Mouse (Mus musculus): ENCODE data around the gene Cabp2. TPM values are rescaled to one million over a fixed set of nuclear protein-coding genes. Genes with fewer than 3 reads are reported as not detected.
"Not testable (repeated sequence)": the region's sequence is repeated elsewhere in the genome, so short reads cannot be mapped to it uniquely, and the experiment has no call there.

Gene Cabp2
- polyA plus RNA-seq, 1 experiment from 2014 or later, result not detected

- H3K27me3 ChIP-seq (ENCODE audit: control insufficient read depth, insufficient read depth, low read length), result no peaks in the 10 kb centered on the region
- no peak overlapping the region for H3K9ac ChIP-seq (ENCODE audit: low read length)
- H3K4me2 ChIP-seq (replicated peaks; ENCODE audit: low read depth), result no peak overlapping the region
- WGBS, result 64% methylated on average over 6 of the region's 6 CpGs
- no peaks in the 10 kb centered on the region for H3K9me3 ChIP-seq (ENCODE audit: control insufficient read depth, low read length)
- DNase-seq (ENCODE audit: low spot score) (no peak), ATAC-seq (ENCODE audit: low FRiP score, low TSS enrichment) (0 out of 2 replicates have a peak, but pooled peaks have one; percentile 71)
- TF ChIP-seq EP300 (optimal IDR thresholded peaks at IDR 0.05) (no peak), CTCF (IDR thresholded peaks at IDR 0.05; ENCODE audit: low read depth) (no peak)
- no peak overlapping the region for H3K27ac ChIP-seq (replicated peaks)
- H3K36me3 ChIP-seq (ENCODE audit: control insufficient read depth, insufficient read depth, low read length), result no peaks in the 10 kb centered on the region
- H3K4me1 ChIP-seq (replicated peaks; ENCODE audit: control insufficient read depth, insufficient read depth), result no peaks in the 10 kb centered on the region
- no peak overlapping the region for H3K4me3 ChIP-seq (ENCODE audit: low read depth, low read length)
Measured at GRCm38 (mm10) chr19:4066280-4066679, 15.1 kb upstream of the Cabp2 start.

GRCm38 (mm10) chr19:4066877-4067276, 14.5 kb upstream of the Cabp2 start:
- Histone ChIP-seq H3K27ac (replicated peaks) (no peak overlapping the region), H3K9ac (ENCODE audit: low read length) (no peak overlapping the region), H3K4me2 (replicated peaks; ENCODE audit: low read depth) (no peak overlapping the region), H3K36me3 (ENCODE audit: control insufficient read depth, insufficient read depth, low read length) (no peaks in the 10 kb centered on the region), H3K27me3 (ENCODE audit: control insufficient read depth, insufficient read depth, low read length) (no peaks in the 10 kb centered on the region), H3K4me3 (ENCODE audit: low read depth, low read length) (no peak overlapping the region), H3K9me3 (ENCODE audit: control insufficient read depth, low read length) (no peaks in the 10 kb centered on the region), H3K4me1 (replicated peaks; ENCODE audit: control insufficient read depth, insufficient read depth) (no peaks in the 10 kb centered on the region)
- ATAC-seq (ENCODE audit: low FRiP score, low TSS enrichment) (peak; percentile 42; the same call in 1 of the 2 replicates), DNase-seq (ENCODE audit: low spot score) (no peak)
- TF ChIP-seq CTCF (IDR thresholded peaks at IDR 0.05; ENCODE audit: low read depth), result no peak
- TF ChIP-seq EP300 (optimal IDR thresholded peaks at IDR 0.05), result no peak

- not testable (repeated sequence) for H3K36me3 ChIP-seq (ENCODE audit: control insufficient read depth, insufficient read depth, low read length); ATAC-seq (ENCODE audit: low FRiP score, low TSS enrichment); H3K4me1 ChIP-seq (replicated peaks; ENCODE audit: control insufficient read depth, insufficient read depth); H3K4me2 ChIP-seq (replicated peaks; ENCODE audit: low read depth); H3K9ac ChIP-seq (ENCODE audit: low read length); DNase-seq (ENCODE audit: low spot score); H3K9me3 ChIP-seq (ENCODE audit: control insufficient read depth, low read length); H3K27ac ChIP-seq (replicated peaks); H3K27me3 ChIP-seq (ENCODE audit: control insufficient read depth, insufficient read depth, low read length); H3K4me3 ChIP-seq (ENCODE audit: low read depth, low read length)
- 74% methylated on average over 2 of the region's 2 CpGs for WGBS
Measured at GRCm38 (mm10) chr19:4068242-4068641, 13.1 kb upstream of the Cabp2 start.

GRCm38 (mm10) chr19:4068717-4069410, 12.5 kb upstream of the Cabp2 start:
- no peak overlapping the region for H3K9ac ChIP-seq (ENCODE audit: low read length)
- 51% methylated on average over 15 of the region's 15 CpGs for WGBS
- no peak overlapping the region for H3K27ac ChIP-seq (replicated peaks)
- TF ChIP-seq CTCF (IDR thresholded peaks at IDR 0.05; ENCODE audit: low read depth), result no peak
- TF ChIP-seq EP300 (optimal IDR thresholded peaks at IDR 0.05), result no peak
- H3K9me3 ChIP-seq (ENCODE audit: control insufficient read depth, low read length), result no peaks in the 10 kb centered on the region
- ATAC-seq (ENCODE audit: low FRiP score, low TSS enrichment) (no peak), DNase-seq (ENCODE audit: low spot score) (no peak)
- H3K36me3 ChIP-seq (ENCODE audit: control insufficient read depth, insufficient read depth, low read length), result no peaks in the 10 kb centered on the region
- no peak overlapping the region for H3K4me3 ChIP-seq (ENCODE audit: low read depth, low read length)
- H3K4me2 ChIP-seq (replicated peaks; ENCODE audit: low read depth), result no peak overlapping the region
- no peaks in the 10 kb centered on the region for H3K27me3 ChIP-seq (ENCODE audit: control insufficient read depth, insufficient read depth, low read length)
- no peaks in the 10 kb centered on the region for H3K4me1 ChIP-seq (replicated peaks; ENCODE audit: control insufficient read depth, insufficient read depth)

- Histone ChIP-seq H3K9ac (ENCODE audit: low read length) (no peak overlapping the region), H3K4me1 (replicated peaks; ENCODE audit: control insufficient read depth, insufficient read depth) (no peaks in the 10 kb centered on the region), H3K4me3 (ENCODE audit: low read depth, low read length) (no peak overlapping the region), H3K27ac (replicated peaks) (no peak overlapping the region), H3K9me3 (ENCODE audit: control insufficient read depth, low read length) (no peaks in the 10 kb centered on the region), H3K27me3 (ENCODE audit: control insufficient read depth, insufficient read depth, low read length) (no peaks in the 10 kb centered on the region), H3K4me2 (replicated peaks; ENCODE audit: low read depth) (no peak overlapping the region), H3K36me3 (ENCODE audit: control insufficient read depth, insufficient read depth, low read length) (no peaks in the 10 kb centered on the region)
- TF ChIP-seq CTCF (IDR thresholded peaks at IDR 0.05; ENCODE audit: low read depth) (no peak), EP300 (optimal IDR thresholded peaks at IDR 0.05) (no peak)
- no peak for ATAC-seq (ENCODE audit: low FRiP score, low TSS enrichment)
- DNase-seq (ENCODE audit: low spot score), result no peak
- 66% methylated on average over 15 of the region's 15 CpGs for WGBS
Measured at GRCm38 (mm10) chr19:4070311-4070710, 11.1 kb upstream of the Cabp2 start.

GRCm38 (mm10) chr19:4070756-4071155, 10.6 kb upstream of the Cabp2 start:
- Histone ChIP-seq H3K27me3 (ENCODE audit: control insufficient read depth, insufficient read depth, low read length) (no peaks in the 10 kb centered on the region), H3K27ac (replicated peaks) (no peak overlapping the region), H3K4me3 (ENCODE audit: low read depth, low read length) (no peak overlapping the region), H3K4me2 (replicated peaks; ENCODE audit: low read depth) (no peak overlapping the region), H3K9ac (ENCODE audit: low read length) (no peak overlapping the region), H3K4me1 (replicated peaks; ENCODE audit: control insufficient read depth, insufficient read depth) (no peaks in the 10 kb centered on the region), H3K9me3 (ENCODE audit: control insufficient read depth, low read length) (no peaks in the 10 kb centered on the region), H3K36me3 (ENCODE audit: control insufficient read depth, insufficient read depth, low read length) (no peaks in the 10 kb centered on the region)
- TF ChIP-seq EP300 (optimal IDR thresholded peaks at IDR 0.05) (no peak), CTCF (IDR thresholded peaks at IDR 0.05; ENCODE audit: low read depth) (no peak)
- ATAC-seq (ENCODE audit: low FRiP score, low TSS enrichment) (no peak), DNase-seq (ENCODE audit: low spot score) (no peak)
- 77% methylated on average over 8 of the region's 8 CpGs for whole genome bisulfite sequencing
